Mouse (Mus musculus) thymus, postnatal 0 days (tissue): ENCODE measurements around the gene Ctrc. TPM values are rescaled to one million over a fixed set of nuclear protein-coding genes. Genes with fewer than 3 reads are reported as not detected.

Experiments
- DNase-seq: peaks from one replicate; pipeline ENCODE4 v3.0.0-alpha.2; 2015; ENCODE audit warnings: low spot score
- polyA plus RNA-seq: library from polyadenylated mRNA; unstranded; fragments of >200 nt; fragmentation: Nextera tagmentation; extraction: Ambion mirVana; gene quantifications from 2 replicates; pipeline ENCODE4 v1.2.1, GENCODE M21; 2015

Ctrc gene
- polyA plus RNA-seq, 1 experiment from 2014 or later, result 0.30 TPM

DNA sequence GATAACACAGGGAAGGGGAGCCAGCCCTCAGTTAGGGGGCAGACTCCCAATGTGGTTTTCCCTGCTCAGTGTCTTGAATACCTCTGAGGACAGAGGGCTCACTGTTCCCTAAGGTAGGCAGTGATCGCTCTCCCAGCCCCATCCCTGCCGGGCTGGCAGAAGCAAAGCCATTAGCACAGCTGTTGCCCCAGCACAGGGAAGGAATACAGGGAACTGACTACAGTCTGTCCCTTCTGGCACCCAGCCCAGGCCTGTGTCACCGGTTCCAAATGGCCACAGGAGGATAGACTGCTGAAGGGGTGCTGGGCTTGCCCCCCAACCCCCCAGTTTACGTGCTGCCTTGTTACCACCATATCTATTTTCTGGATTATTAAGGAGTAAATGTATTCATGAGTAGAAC, 21.3 kb upstream of the Ctrc start:
- DNase-seq, result no peak

DNA sequence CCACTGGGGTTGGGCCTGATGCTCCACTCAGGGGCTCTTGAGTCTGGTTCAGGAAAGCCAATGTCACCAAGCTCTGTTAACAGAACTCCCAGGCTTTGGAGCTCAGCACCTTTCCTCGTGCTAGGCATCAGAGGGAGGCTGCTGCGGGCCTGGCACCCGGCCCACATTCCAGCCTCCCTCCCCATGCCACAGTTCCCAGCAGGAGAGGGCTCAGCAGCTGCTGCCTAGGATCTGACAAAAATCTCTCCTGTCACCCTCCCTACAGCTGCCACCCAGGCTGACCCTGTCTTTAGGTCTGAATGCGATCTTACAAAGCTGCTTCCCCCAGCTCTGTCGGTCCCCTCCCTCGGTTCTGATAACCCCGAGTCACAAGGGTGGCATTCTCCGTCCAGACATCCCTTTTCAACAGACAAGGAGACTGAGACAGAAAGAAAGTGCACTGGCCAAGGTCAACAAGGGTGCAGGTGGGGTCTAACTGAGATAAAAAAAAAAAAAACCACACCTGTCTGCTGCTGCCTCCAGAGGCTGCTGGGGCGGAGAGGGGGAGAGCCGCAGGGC, 20.9 kb upstream of the Ctrc start:
- no peak for DNase-seq

- no peak for DNase-seq
Measured at GRCm38 (mm10) chr4:141865600-141865999, 19.4 kb upstream of the Ctrc start.

DNA sequence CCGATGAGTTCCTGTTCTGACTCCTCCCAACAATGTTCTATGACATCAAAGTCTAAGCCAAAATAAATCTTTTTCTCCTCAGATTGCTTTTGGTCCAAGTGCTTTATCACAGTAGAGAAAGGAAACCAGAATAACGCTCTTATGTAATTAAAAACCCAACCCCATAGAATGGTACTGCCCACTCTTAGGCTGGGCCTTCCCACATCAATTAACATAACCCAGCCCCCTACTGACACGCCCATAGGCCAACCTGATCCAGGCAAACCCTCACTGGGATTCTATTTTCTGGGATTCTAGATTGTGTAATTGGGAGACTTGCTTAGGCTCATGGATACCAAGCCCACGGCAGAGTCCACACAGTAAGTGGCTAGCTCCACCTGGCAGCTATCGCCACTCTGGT, 18.8 kb upstream of the Ctrc start:
- no peak for DNase-seq

GRCm38 (mm10) chr4:141864506-141864905, 18.3 kb upstream of the Ctrc start:
- DNase-seq, result no peak

GRCm38 (mm10) chr4:141863726-141864280, 17.6 kb upstream of the Ctrc start:
- DNase-seq, result no peak

DNA sequence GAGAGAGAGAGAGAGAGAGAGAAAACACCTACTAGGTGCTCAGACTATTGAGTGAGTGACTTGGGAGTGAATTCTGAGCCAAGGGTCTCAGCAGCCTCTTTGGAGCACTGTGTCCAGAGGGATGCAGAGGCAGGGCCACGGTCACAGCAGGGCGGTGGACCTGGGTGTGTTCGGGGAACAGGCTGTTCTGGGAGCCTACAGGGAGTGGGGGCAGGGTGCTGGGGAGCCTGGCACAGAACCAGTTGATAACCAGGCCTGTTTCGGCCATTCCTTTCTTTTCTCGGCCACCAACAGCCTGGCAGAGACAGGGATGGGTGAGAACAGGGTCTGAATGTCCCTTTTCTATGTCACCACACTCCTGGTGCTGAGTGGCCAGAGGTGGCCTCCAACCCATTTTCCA, 16.7 kb upstream of the Ctrc start:
- no peak for DNase-seq

- DNase-seq, result no peak
Measured at GRCm38 (mm10) chr4:141861591-141862295, 15.6 kb upstream of the Ctrc start.

GRCm38 (mm10) chr4:141860246-141860841, 14.2 kb upstream of the Ctrc start:
- DNase-seq, result no peak

GRCm38 (mm10) chr4:141859351-141859750, 13.2 kb upstream of the Ctrc start:
- no peak for DNase-seq

- DNase-seq, result no peak
Measured at GRCm38 (mm10) chr4:141858501-141858900, 12.3 kb upstream of the Ctrc start.

DNA sequence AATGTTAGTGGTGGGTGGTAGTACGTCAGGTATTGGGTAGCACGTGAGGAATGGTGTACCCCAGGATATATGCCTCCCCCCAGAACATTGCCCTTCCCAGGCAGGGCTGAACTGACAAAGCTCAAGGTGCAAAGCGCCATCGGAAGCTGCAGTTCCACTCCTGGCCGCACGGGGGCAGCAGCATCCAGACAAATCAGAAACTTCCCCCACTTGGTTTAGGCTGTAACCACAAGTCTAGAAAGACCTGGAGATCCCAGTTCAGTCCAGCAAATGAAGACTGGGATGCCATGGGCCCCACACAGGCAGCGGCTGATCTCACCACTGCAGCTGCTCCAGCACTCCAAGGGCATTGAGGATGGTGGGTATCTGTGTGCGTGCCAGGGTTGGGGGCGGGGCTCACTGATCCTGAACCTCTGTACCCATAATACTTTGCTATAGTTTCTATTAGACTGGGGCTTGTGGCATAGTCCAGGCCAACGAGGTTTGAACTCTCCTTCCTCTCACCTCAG, 11.3 kb upstream of the Ctrc start:
- peak; percentile 67 for DNase-seq

DNA sequence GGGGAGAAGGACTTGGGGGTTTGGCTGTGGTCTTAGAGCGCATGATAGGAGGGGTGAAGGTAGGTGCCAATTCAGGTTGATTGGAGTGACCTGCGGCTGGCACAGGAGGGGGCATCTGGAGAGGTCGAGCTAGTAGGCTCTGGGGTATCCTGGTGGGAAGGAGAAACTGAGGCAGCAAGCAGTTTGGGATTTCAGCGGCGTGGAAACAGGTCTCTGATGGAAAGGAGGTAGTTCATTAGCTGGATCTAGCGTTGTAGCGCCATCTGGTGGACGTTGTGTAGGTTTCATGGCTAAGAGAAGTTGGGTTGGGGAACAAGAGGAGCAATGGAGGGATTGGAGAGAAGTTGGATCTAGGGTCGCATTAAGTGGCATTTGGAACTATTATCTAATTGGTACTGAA, 7.3 kb upstream of the Ctrc start:
- peak; percentile 64 for DNase-seq

GRCm38 (mm10) chr4:141834536-141835095, 11.5 kb downstream of the Ctrc start:
- no peak for DNase-seq

DNA sequence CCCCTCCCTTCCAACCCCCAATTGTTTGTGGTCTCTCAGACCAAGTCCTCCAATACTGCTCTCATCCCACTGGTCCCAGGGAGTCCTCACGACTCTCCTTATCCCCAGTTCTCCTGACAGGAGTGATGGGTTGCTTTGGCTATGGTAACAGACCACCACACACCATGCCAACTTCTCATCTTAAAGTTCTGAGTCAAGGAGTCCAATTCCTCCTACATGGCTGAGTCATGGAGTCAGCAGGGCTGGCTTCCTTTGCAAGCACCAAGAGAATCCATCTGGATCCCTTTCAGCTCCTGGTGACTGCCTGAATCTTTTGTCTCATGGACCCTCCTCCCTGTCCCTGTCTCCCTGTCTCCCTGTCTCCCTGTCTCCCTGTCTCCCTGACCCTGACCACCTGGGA, 12.2 kb downstream of the Ctrc start:
- DNase-seq, result no peak

- no peak for DNase-seq
Measured at GRCm38 (mm10) chr4:141831361-141831760, 14.8 kb downstream of the Ctrc start.

DNA sequence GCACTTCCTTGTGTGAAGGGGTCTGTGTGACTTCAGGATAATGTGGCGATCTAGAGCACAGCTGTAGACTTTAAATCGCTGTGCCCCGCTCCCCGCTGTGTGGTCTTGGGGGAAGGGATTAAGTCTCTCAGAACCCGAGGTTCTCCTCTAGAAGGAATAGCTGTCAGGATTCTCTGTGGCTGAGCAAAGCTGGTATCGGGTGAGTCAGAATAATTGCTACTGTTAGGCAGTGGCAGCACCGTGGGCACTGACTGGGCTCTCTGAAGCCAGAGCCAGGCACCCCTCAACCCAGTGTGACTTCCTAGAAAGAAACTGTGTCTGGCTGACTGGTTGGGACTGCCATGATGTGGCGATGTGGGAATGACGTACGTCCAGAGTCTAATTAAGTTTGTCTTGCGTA, 15.8 kb downstream of the Ctrc start:
- DNase-seq, result no peak

DNA sequence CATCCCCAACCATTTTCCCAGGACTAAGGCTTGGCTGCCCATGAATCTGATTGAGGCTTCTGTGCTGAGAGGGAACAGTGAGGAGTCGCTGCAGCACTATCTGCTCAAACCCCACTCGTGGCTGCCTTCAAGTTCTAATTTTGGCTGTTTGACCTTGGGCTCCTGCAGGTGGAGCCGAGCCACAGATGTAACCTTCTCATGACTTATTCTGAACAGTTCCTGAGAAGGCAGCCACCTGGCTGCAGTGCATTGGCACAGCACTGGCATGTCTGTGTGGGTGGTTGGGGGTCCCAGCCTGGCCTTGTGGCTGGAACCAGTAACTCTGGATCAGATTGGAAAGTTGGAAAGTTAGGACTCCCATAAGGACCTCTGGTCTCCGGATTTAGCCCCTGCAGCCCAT, 18.0 kb downstream of the Ctrc start:
- no peak for DNase-seq

GRCm38 (mm10) chr4:141827401-141827800, 18.8 kb downstream of the Ctrc start:
- no peak for DNase-seq

DNA sequence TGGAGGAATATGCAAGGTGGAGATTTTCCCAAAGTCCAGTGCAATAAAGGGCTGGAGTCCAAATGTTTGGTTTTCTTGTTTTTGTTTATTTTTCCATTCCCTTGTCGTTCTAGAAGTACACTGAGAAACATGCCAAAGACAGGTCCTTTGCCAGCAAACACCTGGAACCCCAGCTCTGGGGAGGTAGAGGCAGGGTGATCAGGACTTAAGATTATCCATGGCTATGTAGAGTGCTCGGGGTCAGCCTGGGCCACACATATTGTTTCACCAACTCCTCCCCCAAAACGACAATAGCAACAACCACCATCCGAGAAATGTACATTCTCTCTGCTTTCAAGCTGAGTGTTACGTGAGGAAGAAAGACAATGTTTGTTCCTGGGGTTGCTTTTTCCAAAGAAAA, 20.1 kb downstream of the Ctrc start, which contains the start of gene Cela2a:
TSS of gene Cela2a (minus strand) at position 101 of the 400 bp plus-strand sequence.
- DNase-seq, result no peak

DNA sequence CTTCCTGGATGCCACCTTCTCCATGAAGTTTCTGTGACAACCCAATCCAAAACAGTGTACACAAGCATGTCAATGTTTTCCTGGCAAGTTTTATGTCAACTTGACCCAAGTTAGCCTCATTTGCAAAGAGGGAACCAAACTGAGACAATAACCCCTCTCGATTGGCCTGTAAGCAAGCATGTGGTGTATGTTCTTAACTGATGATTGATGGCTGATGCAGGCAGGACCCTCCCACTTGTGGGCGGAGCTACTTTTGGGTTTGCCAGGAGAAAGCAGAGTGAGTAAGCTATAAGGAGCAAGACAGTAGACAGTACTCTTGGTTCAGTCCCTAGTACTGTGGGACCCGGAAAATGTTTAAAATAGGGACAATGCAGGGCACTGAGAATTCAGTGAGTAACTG, 23.2 kb downstream of the Ctrc start:
- peak; percentile 20 for DNase-seq

- no peak for DNase-seq
Measured at GRCm38 (mm10) chr4:141822089-141822488, 24.1 kb downstream of the Ctrc start.
